Mouse (Mus musculus): ENCODE measurements around the gene AA986860.

Gene AA986860

DNA sequence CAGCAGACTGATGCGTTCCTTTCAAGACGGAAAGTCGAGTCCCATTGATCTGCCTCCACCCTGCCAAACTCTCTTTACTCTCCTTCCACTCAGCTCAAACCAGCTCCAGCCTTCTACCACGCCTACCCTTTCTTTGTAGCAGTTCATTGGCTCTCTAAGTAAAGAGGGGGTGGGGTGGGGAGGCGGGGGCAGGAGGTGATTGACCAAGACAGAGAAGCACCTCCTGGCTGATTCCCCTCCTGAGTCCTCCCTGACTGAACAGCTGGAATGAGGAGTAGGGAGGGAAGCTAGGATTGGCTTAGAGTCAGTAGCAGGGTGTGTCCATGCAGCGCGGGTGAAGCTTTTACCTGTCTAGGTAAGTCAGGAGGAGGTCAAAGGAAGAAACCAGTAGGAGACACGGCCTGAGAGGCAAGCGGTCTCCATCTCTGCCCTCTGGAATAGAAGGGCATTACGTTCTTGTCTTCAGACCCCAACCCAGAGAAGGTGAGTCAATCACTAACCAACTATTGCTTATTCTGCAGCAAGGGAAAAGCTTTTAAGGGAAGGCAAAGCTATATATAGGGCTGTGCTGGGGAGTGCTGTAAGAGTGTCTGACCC, at the start of gene AA986860:
Gene AA986860 (plus strand): TSS at position 236 of the 597 bp plus-strand sequence.
- DNase-seq (ENCODE audit: low read depth, low spot score), result no peak

DNA sequence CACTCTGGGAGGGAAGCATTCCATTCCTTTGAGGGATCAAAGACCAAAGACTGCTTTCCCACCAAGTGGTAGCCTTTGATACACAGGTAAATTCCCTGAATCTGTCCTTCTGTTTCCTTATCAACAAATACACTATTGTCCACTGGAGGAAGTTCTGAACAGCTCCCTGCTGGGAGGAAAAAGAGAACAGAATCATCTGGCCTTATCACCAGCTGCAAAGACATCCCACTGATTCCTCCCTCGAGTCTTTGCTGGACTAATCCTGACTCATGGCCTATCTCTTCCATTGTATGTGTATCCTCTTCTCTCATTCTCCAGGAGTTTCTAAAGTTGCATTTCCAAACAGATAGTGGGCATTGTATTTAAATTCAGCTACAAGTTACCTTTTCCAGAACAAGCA, 47.9 kb upstream of the AA986860 start:
- DNase-seq (ENCODE audit: low read depth, low spot score), result no peak

DNA sequence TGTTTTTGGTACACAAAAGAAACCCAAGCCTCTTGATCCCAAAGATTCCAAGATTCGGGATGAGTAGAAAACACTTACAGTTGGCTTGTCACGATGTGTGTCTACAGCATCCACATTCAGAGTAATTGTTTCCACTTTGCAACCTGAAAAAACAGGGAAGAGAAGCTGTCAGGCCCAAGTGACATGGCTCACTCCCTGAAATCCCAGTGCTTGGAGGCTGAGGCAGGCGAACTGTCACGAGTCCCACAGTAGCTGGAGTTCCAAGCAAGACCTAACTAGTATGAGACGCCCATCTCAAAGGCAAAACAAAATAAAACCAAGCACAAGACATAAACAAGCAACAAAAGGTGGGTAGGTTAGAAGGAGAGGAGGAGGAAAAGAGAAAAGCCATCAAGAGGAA, 33.2 kb upstream of the AA986860 start:
- DNase-seq (ENCODE audit: low read depth, low spot score), result no peak

DNA sequence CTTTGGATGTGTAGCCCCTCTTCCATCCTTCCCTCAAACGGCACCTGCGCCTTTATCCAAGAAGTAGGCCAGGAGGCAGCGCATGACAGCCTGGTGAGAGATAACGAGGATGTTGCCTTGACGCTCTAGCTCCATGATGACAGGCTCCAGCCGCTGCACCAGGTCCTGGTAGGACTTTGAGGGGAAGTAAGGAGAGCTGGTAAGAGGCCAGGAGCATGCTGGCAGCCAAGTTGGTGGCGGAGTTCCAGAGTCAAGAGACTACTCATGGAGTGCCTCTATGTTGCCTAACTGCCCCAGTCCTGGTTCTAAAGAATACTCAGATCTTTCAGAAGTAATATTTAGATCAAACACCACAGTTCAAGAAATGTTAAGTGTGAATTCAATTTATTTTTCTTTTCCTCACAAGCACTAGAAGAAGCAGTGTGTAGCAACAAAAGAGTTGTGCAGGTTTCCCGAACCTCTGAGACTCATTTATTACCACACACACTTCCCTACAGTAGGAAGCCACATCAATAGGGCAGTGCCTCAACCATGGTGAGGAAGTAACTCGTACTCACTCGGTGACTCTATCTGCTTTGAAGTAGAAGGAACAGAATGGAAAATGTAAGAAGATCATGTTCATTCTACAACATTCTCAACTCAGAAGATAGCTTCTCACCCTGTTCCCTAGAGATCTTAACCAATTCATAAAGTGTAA, 31.7 kb upstream of the AA986860 start:
- DNase-seq (ENCODE audit: low read depth, low spot score), result peak; percentile 11

DNA sequence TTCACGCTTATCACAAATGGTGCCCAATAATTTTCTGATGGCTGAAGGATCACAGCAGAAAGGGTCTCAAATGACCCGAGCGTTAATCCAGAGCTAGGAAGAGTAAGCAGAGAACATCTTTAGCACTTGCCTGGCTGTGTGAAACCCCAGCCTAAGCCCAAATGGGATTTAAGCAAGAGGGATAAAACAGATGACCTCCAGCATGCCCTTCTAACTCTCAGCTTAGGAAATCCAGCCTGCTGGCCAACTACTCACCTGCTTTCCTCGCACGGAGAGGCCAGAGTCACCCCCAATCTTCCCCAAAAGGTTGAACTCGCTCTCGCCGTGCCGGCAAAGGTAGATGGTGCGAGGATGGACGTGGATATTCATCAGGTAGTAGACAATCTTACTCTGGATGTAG, 29.8 kb upstream of the AA986860 start:
- DNase-seq (ENCODE audit: low read depth, low spot score), result no peak

DNA sequence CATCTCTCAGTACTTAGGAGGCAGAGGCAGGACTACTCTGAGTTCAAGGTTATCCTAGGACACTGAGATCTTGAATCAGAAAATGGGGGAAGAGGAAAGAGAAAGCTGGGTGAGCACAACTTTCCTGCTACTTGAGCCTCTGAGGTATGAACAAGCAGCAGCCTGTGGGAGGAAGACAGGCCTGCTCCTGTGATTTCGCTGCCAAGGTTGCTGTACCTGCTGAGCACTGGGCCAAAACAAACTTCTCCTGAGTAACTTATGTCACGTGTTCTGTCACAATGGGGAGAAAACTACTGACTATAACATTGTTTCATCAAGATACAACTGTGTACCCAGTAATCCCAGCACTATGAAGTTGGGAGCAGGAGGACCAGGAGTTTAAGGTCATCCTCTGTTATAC, 28.2 kb upstream of the AA986860 start:
- DNase-seq (ENCODE audit: low read depth, low spot score), result no peak

DNA sequence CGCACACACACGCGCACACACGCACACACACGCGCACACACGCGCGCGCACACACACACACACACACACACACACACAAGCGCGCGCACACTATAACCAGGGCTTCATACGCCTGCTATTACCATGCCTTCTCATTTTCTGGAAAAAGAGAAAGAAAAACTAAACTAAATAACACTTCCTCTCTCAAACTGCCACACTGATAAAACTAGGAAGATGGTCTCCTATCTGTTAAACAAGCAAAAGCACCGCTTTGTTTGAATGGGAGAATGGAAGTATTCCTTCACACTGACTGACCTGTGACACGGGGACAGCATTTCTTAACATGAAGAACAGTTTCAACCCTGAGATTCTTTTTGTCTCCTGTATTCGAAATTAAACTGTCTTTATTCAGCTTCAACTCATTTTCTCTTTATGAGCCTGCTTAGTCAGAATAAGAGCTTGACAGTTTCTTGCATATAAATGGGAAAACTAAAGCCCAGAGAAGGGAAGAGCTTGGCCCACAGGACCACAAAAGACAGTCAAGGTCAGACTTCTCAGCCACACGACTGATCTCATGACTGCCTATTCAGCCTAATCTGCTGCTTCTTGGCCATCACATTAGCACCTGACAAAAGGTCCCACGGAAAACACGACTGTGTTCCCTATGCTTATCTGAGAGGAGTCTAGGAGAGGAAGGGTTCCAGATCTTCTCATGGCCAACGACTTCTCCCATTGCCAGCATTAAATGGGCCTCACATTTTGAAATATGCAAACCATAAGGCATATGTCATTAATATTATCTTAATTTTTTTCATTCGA, 21.3 kb upstream of the AA986860 start:
- no peak for DNase-seq (ENCODE audit: low read depth, low spot score)

DNA sequence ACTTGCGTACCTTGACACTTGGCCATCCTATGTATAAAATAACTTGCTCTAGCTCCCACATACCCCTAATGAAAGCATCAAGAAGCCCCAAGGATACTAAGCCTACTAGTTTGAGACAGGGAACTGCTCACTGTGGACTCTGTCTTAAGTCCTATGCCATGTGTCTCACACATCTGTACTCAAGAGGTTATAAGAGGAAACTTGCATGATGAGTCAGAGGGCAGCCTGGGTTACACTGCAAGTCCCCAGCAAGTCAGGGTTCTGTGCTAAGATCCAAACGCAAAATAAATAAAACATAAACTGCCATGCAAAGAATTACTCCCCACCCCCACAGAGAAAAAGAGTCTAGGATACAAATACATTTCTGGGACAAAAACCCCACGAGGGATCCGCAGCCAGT, 17.7 kb upstream of the AA986860 start:
- DNase-seq (ENCODE audit: low read depth, low spot score), result no peak

DNA sequence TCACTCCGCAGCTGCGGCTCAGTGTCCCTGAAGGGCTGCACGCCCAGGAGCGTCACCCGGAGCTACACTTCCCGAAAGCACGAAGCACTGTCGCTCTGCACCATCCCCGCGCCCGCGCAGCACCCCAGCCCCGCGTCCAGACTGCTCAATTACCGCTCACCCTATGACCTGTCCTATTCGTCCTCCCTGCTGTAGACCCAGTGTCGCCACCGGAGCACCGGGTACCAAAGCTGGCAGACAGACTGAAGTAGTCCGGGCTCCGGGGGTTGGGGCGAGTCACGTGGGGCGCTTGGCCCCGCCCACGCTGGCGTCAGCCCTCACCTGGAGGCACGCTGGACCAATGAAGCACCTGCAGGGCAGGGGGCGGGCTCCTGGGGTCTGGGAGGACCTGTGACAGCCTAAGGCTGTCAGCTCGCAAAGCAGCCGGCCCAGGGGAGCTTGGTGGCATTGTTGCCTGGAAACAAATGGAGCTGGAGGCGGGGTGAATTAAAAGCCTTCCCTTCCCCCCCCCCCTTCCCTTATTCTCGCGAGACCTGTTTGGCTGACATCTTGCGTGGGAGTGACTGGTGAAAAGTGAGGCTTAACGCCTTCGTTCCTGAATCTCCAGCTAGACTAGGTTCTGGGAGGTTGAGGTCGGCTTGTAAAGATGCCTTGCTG, 16.1 kb upstream of the AA986860 start, which contains the start of gene Gm29427:
Gene Gm29427 (minus strand): TSS at position 239 of the 657 bp plus-strand sequence.
- peak; percentile 95 for DNase-seq (ENCODE audit: low read depth, low spot score)

DNA sequence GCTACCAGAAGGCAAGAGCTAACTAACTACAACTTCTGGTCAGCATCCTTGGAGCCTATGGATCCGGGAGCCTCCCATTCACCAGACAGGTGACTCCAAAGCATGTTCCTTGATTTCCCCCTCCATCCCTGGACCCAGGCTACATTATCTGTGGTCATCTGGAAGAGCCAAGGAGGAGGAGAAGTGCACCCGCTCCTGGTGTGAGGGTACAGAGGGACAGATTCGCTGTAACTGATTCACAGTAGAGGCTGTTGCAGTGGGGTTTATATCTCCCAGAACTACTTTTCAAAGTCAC, 15.6 kb upstream of the AA986860 start:
- DNase-seq (ENCODE audit: low read depth, low spot score), result no peak

DNA sequence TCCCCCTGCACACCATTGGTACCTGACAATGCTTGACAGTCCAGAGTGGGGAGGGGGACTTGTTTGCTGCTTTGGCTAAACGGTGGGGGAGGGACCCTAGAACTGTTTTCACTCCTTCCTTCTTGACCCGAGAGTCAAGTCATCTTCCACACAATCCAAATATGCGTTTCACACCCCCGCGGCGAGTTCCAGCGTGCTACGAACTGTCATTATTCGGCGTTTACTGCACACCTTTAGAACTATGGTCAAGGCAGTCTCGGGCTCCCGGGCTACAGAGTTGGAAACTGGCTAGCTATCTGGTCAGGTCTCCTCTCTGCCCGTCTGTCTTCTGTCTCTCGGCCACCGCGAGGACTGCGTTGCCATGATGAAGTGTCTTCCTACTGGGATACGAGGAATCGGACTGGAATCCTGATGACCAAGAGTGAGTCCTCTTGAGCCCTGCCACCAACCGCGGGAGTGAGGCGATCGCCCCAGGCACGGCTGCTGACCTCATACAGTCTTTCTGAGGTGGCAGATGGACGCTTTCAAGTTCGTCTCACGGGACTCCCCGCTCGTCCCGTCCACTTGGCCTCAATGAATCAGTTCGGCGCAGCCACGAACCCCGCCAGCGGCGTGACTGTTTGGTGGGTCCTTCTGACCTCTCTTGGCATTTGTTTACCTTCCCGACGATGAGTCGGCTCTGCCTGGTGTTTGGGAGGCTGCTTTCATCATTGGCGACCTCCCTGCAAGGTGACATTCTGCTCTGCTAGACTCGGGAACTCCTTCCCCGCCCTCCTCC, 15.1 kb upstream of the AA986860 start:
- peak; percentile 4 for DNase-seq (ENCODE audit: low read depth, low spot score)

DNA sequence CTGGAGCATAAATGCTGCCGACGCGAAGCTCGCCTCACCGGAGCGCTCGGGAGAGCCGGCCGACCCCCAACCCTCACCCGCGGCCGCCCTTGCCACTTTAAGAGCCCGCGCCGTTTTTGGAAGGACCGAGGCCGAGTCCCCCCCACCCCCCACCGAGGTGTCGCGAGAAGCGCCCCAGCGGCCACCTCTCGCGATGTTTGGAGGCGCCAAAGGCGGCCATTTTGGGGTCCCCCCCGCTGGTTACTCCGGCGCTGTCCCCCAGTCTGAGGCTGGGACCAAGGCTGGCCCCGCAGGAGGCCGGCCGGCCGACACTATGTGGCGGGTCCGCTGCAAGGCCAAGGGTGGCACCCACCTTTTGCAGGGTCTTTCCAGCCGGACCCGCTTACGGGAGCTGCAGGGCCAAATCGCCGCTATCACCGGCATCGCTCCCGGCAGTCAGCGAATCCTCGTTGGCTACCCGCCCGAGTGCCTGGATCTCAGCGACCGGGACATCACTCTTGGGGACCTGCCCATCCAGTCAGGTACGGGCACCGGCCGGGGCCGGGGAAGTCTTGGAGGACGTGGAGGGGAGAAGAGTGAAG, 14.4 kb upstream of the AA986860 start, which contains the start of gene Yod1:
Gene Yod1 (plus strand): TSS at position 37 of the 581 bp plus-strand sequence.
- peak; percentile 93 for DNase-seq (ENCODE audit: low read depth, low spot score)

DNA sequence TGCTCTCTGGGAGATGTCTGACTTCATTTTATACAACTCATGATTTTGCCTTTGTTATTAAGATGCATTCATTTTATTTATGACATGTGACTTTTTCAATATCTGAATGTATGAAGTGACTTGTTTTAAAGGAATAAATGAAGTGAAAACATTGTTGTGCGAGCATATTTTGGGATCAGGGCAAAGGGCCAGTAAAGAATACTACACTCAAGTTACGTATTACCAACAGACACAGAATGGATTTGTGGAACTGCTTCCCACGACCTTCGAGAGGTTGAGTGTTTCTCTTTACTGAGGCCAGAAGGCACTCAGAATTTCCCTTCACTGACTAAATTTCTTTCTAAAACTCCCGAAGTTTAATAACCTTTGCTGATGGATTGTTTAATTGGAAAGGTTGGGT, 7.6 kb upstream of the AA986860 start:
- DNase-seq (ENCODE audit: low read depth, low spot score), result no peak

DNA sequence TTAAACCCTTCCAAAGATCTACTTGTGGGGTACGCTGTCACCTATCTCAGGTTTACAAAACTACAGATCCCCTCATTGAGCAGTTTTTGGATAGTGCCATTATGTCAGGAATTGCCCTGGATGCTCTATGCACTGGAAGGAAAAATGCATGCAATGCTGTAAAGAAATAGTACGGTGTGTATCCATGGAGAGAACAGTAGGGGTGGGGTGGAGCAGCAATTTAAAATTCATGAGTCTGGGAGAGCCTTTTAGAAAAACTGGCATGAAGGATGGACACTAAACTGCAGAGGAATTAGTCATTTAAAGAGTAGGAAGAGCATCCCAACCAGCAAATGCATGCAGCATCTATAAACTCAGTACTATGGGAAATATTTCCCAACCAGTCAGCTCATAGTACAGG, 5.4 kb upstream of the AA986860 start:
- DNase-seq (ENCODE audit: low read depth, low spot score), result no peak

DNA sequence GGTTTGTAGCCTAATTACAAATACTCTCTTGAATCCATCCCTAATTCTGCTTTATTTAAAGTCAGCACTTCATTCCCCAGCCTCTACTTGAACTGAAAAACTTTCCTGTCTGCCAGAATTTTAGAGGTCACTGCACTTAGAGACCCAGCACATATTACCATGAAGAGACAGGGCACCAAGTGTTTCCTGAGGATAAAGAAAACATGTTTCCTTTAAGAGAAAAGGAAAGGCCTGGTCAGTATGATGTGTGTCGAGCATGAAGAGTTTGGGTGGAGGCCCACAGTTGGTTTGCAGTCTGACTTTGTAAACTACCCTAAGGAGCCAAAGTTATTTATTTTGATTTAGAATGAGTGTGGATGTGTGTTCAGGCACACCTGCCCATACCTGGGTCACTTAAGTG, 3.7 kb upstream of the AA986860 start:
- DNase-seq (ENCODE audit: low read depth, low spot score), result no peak

DNA sequence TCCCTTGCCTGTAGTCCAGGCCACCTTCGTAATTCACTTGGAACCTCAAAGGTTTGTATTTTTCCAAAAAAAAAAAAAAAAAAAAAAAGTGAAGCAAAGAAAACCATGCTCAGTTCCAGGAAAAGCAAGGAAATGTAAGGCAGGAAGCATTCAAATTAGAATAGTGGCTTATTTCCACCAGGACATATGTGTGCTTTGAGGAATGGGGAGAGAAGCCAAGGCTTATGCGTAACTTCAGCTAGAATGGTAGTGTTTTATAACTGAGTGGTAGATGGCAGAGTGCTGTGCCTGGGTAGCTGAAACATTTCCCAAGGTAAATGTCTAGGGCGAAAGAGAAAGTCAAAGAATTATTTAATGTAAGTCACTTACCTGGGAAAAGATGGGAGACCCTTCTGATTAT, 3.1 kb upstream of the AA986860 start:
- DNase-seq (ENCODE audit: low read depth, low spot score), result no peak

DNA sequence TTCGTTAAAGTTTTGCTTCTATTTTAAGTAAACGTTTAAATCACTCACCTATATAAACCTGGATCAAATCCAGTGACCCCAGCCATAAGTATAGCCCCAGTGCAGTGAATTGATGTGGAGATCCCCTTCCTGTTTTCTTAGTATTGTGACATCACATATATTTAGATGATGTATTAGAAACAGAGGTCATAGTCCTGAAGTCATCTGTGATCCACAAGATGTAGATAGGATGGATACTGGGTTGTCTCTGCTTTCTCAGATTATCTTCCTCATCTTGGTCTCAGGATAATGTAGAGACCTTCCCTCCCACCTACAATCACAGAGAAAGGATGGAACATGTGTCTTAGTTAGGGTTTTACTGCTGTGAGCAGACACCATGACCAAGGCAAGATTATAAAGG, 2.6 kb upstream of the AA986860 start, which contains the start of gene Pfkfb2:
Gene Pfkfb2 (minus strand): TSS at position 101 of the 400 bp plus-strand sequence.
- DNase-seq (ENCODE audit: low read depth, low spot score), result no peak

DNA sequence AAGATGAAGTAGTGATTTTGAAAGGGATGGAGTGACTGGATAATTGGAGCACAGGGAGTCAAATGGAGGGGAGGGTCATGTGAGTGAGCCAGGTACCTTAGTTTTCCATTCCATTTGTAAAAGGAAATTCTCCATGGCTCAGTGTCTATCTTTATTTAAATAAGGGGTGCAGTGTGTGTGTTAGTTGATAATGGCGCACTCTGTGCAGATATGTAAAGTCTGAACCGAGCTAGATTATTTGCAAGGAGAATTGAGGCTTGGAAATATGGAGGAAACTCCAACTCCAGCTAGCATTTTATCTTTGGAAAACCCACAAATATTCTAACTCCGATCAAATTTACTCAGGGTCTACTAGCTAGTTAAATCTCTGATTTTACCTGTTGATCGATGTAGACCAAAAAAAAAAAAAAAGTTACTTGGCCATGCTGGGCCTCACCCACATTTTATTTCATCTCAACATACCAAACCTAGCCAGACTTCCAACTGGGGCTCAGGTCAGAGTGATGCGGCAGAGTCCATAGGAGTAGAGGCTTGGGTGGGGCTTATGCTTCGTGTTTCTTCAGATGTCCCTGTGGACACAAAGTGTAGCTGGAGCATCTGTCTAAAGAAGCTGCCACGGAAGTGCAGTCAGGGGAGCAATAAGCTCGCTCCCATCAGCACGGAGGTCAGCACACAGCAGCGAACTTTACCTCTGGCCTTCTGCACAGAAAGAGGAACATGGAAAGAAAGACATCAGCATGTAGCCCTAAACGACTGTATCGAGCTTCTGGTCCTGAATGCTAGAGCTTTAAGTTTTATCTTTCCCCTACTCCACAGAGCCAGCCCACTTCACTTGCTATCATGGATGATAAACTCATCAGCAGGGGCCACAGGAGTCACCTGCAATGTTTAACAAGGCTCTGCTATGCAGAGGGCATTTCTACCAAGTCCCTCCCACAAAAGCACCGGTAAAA, 1.2 kb downstream of the AA986860 start:
- no peak for DNase-seq (ENCODE audit: low read depth, low spot score)

DNA sequence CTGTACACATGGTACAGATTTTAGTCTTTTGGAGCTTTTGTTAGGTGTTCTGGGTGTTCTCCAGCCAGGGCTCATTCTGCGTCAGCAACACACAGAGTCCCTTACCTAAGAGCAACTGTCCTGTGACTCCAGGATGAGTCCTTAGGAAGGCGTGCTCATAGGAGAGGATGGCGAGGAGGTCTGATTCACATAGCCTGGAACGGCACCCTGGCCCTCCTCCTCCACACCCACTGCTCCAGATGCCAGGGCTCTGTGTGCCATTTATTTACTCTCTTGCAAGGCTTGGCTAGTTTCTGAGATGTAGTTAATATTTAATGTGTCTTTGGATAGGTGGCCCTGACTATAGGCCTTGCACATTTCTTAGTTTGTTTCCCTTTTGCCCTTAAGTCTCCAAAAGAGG, 1.9 kb downstream of the AA986860 start:
- no peak for DNase-seq (ENCODE audit: low read depth, low spot score)

DNA sequence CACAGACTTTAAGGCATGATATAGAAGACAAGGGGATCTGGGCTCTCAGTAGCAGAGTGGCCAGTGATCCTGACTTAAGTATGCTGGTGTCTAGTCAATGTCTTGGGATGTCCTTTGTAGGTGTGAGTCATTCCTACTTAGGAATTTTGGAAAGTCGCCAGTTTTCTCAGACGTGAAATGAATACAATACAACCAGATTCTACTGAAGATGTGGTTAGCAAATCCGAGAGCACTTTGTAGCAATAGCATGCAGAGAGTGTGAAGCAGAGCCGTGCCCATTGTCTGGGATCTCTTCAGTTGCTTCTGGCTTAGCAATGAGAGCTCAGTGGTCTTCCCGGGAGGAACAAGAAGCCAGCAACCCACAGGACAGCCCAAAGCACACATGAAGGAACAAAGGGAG, 2.7 kb downstream of the AA986860 start:
- DNase-seq (ENCODE audit: low read depth, low spot score), result no peak
